Mouse (Mus musculus): Measurements from ENCODE around the gene Meaf6. TPM values are rescaled to one million over a fixed set of nuclear protein-coding genes. Genes with fewer than 3 reads are reported as not detected.
A peak's percentile ranks its signal among the peaks of the same experiment; 100 is the strongest.

The Meaf6 gene
- polyA plus RNA-seq, 1 experiment, result 9.1 TPM

DNA sequence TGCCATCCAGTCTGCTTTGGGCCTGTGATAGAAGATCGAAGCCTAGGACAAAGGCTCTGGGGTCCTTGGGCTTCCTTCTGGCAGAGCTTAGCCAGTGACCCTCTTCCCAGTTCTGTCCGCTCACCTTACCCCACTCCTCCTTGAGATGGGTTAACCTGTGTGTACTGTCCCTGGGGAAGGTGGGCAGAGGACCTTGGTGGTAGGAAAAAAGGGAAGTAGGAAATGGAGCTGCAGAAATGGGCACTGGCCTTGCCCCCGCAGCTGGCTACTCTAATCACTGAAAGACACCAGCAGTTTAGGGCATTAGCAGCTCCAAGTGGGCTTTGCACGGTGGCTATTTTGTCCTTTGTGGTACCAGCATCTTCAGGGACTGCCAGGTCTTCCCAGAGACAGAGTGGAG is 30.1 kb downstream of the Meaf6 start:
- Histone ChIP-seq H3K4me1 (ENCODE audit: control insufficient read depth, insufficient read depth, insufficient read length, low read length) (peaks cover 32% of the 10 kb centered on the region), H3K27me3 (ENCODE audit: control insufficient read depth, insufficient read depth, low read length) (no peaks in the 10 kb centered on the region), H3K27ac (ENCODE audit: insufficient read depth, low read depth, low read length) (peak overlapping the region; percentile 92)

DNA sequence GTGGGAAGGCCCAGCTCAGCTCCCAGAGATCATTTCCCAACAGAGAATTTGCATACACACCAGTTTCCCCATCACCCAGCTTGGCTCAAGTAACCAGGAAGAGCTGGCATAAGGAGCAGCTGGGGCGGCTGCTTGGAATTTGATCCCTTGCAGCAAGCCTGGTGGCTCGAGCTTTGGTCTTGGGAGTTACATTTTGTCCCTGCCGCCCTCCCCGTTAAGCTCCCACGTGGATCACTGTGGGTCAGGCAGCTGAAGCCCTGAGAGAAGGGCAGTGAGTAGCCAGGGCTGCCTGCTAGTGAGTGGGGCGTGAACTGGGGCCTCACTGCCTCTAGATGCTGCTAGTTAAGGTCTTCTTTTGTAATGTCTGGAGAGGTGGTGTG is 30.8 kb downstream of the Meaf6 start:
- Histone ChIP-seq H3K27ac (ENCODE audit: insufficient read depth, low read depth, low read length) (peak overlapping the region; percentile 90), H3K36me3 (ENCODE audit: control insufficient read depth, insufficient read depth, low read length) (peaks cover 23% of the 10 kb centered on the region), H3K4me3 (ENCODE audit: low read depth, low read length) (no peak overlapping the region), H3K4me1 (ENCODE audit: control insufficient read depth, insufficient read depth, insufficient read length, low read length) (peaks cover 32% of the 10 kb centered on the region), H3K27me3 (ENCODE audit: control insufficient read depth, insufficient read depth, low read length) (no peaks in the 10 kb centered on the region)
- 24% methylated on average over 6 of the region's 6 CpGs for WGBS
- TF ChIP-seq CTCF (IDR thresholded peaks at IDR 0.05; ENCODE audit: extremely low read depth, insufficient read length, insufficient replicate concordance, low read depth, low read length), result no peak
- peak; percentile 20; the same call in 1 of the 2 replicates for TF ChIP-seq POLR2A (IDR thresholded peaks at IDR 0.05; ENCODE audit: low read depth, low read length)

More for the DNA sequence above, 30.1 kb downstream of the Meaf6 start:
- 52% methylated on average over 4 of the region's 4 CpGs for WGBS
- Histone ChIP-seq H3K36me3 (ENCODE audit: control insufficient read depth, insufficient read depth, low read length) (peaks cover 17% of the 10 kb centered on the region), H3K4me3 (ENCODE audit: low read depth, low read length) (no peak overlapping the region)
- TF ChIP-seq CTCF (IDR thresholded peaks at IDR 0.05; ENCODE audit: extremely low read depth, insufficient read length, insufficient replicate concordance, low read depth, low read length), result no peak
- no peak for TF ChIP-seq POLR2A (IDR thresholded peaks at IDR 0.05; ENCODE audit: low read depth, low read length)

DNA sequence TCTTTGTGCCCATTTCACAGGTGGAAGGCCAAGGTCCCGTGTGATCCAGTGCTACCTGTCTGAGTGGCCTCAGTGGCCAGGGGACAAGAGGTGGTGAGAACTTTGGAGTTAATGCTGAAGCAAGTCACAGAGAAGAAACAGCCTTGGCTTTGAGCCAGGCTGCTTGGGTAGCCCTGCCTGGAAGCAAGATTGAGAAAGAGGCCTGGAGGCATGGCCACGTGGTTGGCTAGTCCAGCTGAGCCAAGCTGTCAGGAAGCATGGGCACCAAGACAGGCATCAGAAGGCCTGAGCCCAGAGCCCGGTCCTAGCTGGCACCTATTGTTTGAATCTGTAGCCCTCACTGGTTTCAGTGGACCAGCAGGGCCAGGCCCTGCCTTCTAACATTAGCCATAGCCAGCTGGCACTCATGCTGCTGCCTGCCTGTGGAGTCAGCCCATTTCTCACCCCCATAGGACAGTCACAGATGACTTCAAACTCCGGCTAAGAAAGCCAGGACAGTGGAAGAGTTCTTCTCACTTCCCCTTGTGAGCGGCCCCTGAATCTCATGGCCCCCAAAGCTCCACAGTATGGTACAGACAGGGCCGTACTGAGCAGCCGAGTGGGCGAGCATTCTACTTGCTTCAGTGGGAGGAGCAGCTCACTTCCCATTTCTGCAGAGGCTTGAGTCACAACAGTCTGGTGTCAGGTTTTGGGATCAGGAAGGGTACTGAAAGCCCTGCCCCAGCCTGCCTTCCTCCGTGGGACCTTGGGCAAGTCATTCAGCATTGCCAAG is 31.3 kb downstream of the Meaf6 start:
- peaks cover 29% of the 10 kb centered on the region for H3K36me3 ChIP-seq (ENCODE audit: control insufficient read depth, insufficient read depth, low read length)
- H3K27ac ChIP-seq (ENCODE audit: insufficient read depth, low read depth, low read length), result peak overlapping the region; percentile 90
- TF ChIP-seq POLR2A (IDR thresholded peaks at IDR 0.05; ENCODE audit: low read depth, low read length) (no peak), CTCF (IDR thresholded peaks at IDR 0.05; ENCODE audit: extremely low read depth, insufficient read length, insufficient replicate concordance, low read depth, low read length) (no peak)
- H3K4me1 ChIP-seq (ENCODE audit: control insufficient read depth, insufficient read depth, insufficient read length, low read length), result peaks cover 32% of the 10 kb centered on the region
- 24% methylated on average over 9 of the region's 9 CpGs for WGBS
- H3K27me3 ChIP-seq (ENCODE audit: control insufficient read depth, insufficient read depth, low read length), result no peaks in the 10 kb centered on the region
- H3K4me3 ChIP-seq (ENCODE audit: low read depth, low read length), result no peak overlapping the region

DNA sequence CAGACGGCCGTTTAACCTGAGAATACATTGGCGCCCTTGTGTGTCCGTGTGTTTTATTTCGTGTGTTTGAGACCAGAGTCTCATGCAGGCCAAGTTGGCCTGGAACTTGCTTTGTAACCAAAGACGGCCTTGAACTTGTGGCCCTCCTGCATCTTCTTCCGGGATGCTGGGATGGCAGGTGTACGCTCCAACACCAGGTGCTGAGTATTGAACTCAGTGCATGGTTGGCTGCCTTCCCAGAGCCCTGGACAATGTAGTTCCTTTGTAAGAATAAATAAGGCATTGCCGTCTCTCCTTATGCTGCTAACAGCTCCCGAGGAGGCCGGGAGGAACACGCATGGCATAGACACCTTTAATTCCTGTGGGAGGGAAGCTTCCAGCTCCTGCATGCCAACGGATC is 32.0 kb downstream of the Meaf6 start:
- H3K27me3 ChIP-seq (ENCODE audit: control insufficient read depth, insufficient read depth, low read length), result no peaks in the 10 kb centered on the region
- no peak for TF ChIP-seq CTCF (IDR thresholded peaks at IDR 0.05; ENCODE audit: extremely low read depth, insufficient read length, insufficient replicate concordance, low read depth, low read length)
- no peak for TF ChIP-seq POLR2A (IDR thresholded peaks at IDR 0.05; ENCODE audit: low read depth, low read length)
- peak overlapping the region; percentile 90 for H3K27ac ChIP-seq (ENCODE audit: insufficient read depth, low read depth, low read length)
- peaks cover 36% of the 10 kb centered on the region for H3K4me1 ChIP-seq (ENCODE audit: control insufficient read depth, insufficient read depth, insufficient read length, low read length)
- peaks cover 35% of the 10 kb centered on the region for H3K36me3 ChIP-seq (ENCODE audit: control insufficient read depth, insufficient read depth, low read length)
- H3K4me3 ChIP-seq (ENCODE audit: low read depth, low read length), result no peak overlapping the region
- WGBS, result 16% methylated on average over 13 of the region's 13 CpGs

DNA sequence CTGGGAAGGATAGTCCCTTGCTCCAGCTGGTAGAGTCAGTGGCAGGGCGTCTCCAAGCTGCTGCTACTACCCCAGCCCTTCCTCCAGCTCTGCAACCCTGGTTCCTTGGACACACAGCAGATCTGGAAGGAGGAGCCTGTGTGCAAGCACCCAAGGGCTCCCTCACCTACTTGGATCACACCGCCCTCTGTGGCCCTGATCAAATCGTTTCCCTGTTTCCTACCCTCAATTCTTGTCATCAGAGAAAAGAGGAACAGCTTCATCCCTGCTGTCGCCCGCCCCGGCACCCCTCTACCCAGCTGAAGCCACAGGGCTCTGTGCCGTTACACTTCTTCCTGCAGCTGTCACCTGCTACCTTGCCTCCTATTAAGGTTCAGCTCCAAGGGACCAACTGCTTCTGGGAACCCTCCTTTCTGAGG is 33.0 kb downstream of the Meaf6 start:
- no peak for TF ChIP-seq POLR2A (IDR thresholded peaks at IDR 0.05; ENCODE audit: low read depth, low read length)
- no peak for TF ChIP-seq CTCF (IDR thresholded peaks at IDR 0.05; ENCODE audit: extremely low read depth, insufficient read length, insufficient replicate concordance, low read depth, low read length)
- H3K4me1 ChIP-seq (ENCODE audit: control insufficient read depth, insufficient read depth, insufficient read length, low read length), result peaks cover 44% of the 10 kb centered on the region
- no peak overlapping the region for H3K4me3 ChIP-seq (ENCODE audit: low read depth, low read length)
- H3K27me3 ChIP-seq (ENCODE audit: control insufficient read depth, insufficient read depth, low read length), result no peaks in the 10 kb centered on the region
- 39% methylated on average over 7 of the region's 7 CpGs for WGBS
- peaks cover 38% of the 10 kb centered on the region for H3K36me3 ChIP-seq (ENCODE audit: control insufficient read depth, insufficient read depth, low read length)
- peak overlapping the region; percentile 65 for H3K27ac ChIP-seq (ENCODE audit: insufficient read depth, low read depth, low read length)

DNA sequence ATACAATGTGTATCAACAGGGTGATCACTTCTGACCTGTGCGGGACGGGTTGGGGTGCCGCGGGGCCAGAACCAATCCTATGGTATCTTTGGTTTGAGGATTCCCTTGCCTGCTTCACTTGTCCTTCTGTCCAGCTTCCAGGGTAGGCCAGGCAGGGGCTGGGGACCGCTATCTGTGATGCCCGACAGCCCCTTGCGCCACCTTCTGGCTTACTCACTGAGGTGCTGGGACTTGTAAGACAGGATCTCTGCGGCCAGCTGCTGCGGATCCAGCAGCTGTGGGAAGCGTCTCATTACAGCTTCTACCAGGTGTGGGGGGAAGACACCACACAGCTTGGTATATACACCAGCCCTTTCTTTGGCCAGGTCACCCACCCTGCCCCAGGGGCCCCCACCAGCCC is 34.1 kb downstream of the Meaf6 start:
- 87% methylated on average over 10 of the region's 10 CpGs for WGBS
- no peak overlapping the region for H3K27ac ChIP-seq (ENCODE audit: insufficient read depth, low read depth, low read length)
- TF ChIP-seq CTCF (IDR thresholded peaks at IDR 0.05; ENCODE audit: extremely low read depth, insufficient read length, insufficient replicate concordance, low read depth, low read length), result no peak
- TF ChIP-seq POLR2A (IDR thresholded peaks at IDR 0.05; ENCODE audit: low read depth, low read length), result no peak
- no peak overlapping the region for H3K4me3 ChIP-seq (ENCODE audit: low read depth, low read length)
- peaks cover 43% of the 10 kb centered on the region for H3K36me3 ChIP-seq (ENCODE audit: control insufficient read depth, insufficient read depth, low read length)
- H3K4me1 ChIP-seq (ENCODE audit: control insufficient read depth, insufficient read depth, insufficient read length, low read length), result peaks cover 54% of the 10 kb centered on the region
- no peaks in the 10 kb centered on the region for H3K27me3 ChIP-seq (ENCODE audit: control insufficient read depth, insufficient read depth, low read length)

DNA sequence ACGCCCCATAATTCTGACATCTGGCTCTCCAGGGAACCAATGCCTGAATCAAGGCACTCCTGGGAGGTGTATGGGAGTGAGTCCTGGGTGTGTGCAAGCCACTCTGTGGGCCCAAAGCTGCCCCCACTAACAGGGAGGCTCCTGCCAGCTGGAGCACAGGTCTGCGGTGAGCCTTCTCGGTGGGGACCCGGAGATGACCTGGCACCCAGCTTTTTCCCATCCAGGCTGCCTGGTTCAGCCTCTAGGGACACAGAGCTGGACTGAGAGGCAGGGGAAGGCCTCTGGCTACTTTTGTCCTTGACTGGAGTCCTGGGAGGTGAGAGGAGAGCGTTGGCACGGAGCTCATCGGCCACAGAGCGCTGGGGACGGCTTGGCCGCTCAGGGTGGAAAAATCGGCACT is 34.8 kb downstream of the Meaf6 start:
- peaks cover 46% of the 10 kb centered on the region for H3K36me3 ChIP-seq (ENCODE audit: control insufficient read depth, insufficient read depth, low read length)
- H3K4me1 ChIP-seq (ENCODE audit: control insufficient read depth, insufficient read depth, insufficient read length, low read length), result peaks cover 58% of the 10 kb centered on the region
- H3K4me3 ChIP-seq (ENCODE audit: low read depth, low read length), result no peak overlapping the region
- H3K27ac ChIP-seq (ENCODE audit: insufficient read depth, low read depth, low read length), result no peak overlapping the region
- 92% methylated on average over 11 of the region's 11 CpGs for WGBS
- no peaks in the 10 kb centered on the region for H3K27me3 ChIP-seq (ENCODE audit: control insufficient read depth, insufficient read depth, low read length)
- no peak for TF ChIP-seq POLR2A (IDR thresholded peaks at IDR 0.05; ENCODE audit: low read depth, low read length)
- TF ChIP-seq CTCF (IDR thresholded peaks at IDR 0.05; ENCODE audit: extremely low read depth, insufficient read length, insufficient replicate concordance, low read depth, low read length), result no peak
